Mouse (Mus musculus): Measurements from ENCODE around the gene Scg5.

- TF ChIP-seq POLR2A (IDR thresholded peaks at IDR 0.05; ENCODE audit: borderline replicate concordance, control insufficient read depth, low read depth, low read length) = no peak
- no peak for TF ChIP-seq CTCF (IDR thresholded peaks at IDR 0.05; ENCODE audit: control insufficient read depth, insufficient read depth, low read length)
Measured at GRCm38 (mm10) chr2:113774150-113774805, 54.6 kb downstream of the Scg5 start.
